Mouse (Mus musculus) limb, embryonic 14.5 days (tissue): ENCODE measurements at regions not wholly inside any gene's neighbourhood (a gene's known extent, or its start where the extent isn't known, plus 50 kb on each side); places are given as distances from the start of the nearest gene placed in this dataset.

Source experiments
- ATAC-seq: fragments of 200-750 bp; cut with Nextera tagmentation; 2 replicates; pipeline ENCODE4 v1.8.0; 2017; ENCODE audit warnings: low read depth, moderate number of reproducible peaks, moderate TSS enrichment; ENCODE audit not compliant: low FRiP score
- DNase-seq: peaks from one replicate; pipeline ENCODE4 v3.0.0-alpha.2; 2015; ENCODE audit warnings: low spot score
- H3K27ac ChIP-seq: fragments of 300-500 bp; sonication (generic); replicated peaks from 2 replicates; pipeline ENCODE4 v1.5.1; 2014; ENCODE audit warnings: low read depth, mild to moderate bottlenecking, low read length, moderate library complexity, mixed read lengths
- H3K27me3 ChIP-seq: fragments of 300-500 bp; sonication (generic); 2 replicates; pipeline ENCODE4 v1.6.1; 2014; ENCODE audit warnings: low read length, mixed read lengths; ENCODE audit not compliant: control insufficient read depth, insufficient read depth
- H3K36me3 ChIP-seq: fragments of 300-500 bp; sonication (generic); 2 replicates; pipeline ENCODE4 v1.6.1; 2014; ENCODE audit warnings: mild to moderate bottlenecking, low read length, moderate library complexity, mixed read lengths; ENCODE audit not compliant: control insufficient read depth, insufficient read depth
- H3K4me1 ChIP-seq: fragments of 300-500 bp; sonication (generic); 2 replicates; pipeline ENCODE4 v1.6.1; 2014; ENCODE audit warnings: antibody characterized with exemption, low read length, mixed read lengths; ENCODE audit not compliant: control insufficient read depth, insufficient read depth
- H3K4me2 ChIP-seq: fragments of 300-500 bp; sonication (generic); replicated peaks from 2 replicates; pipeline ENCODE4 v1.6.1; 2014; ENCODE audit warnings: low read depth, mild to moderate bottlenecking, low read length, moderate library complexity; ENCODE audit not compliant: severe bottlenecking
- H3K4me3 ChIP-seq: fragments of 300-500 bp; sonication (generic); replicated peaks from 2 replicates; pipeline ENCODE4 v1.5.1; 2014; ENCODE audit warnings: low read length
- H3K9ac ChIP-seq: fragments of 300-500 bp; sonication (generic); 2 replicates; pipeline ENCODE4 v1.6.1; 2014; ENCODE audit warnings: mild to moderate bottlenecking, low read depth, low read length, moderate library complexity; ENCODE audit not compliant: severe bottlenecking
- H3K9me3 ChIP-seq: fragments of 300-500 bp; sonication (generic); 2 replicates; pipeline ENCODE4 v1.6.1; 2016; ENCODE audit warnings: low read length; ENCODE audit not compliant: control insufficient read depth
- POLR2A ChIP-seq: fragments of 200-500 bp; IDR thresholded peaks from 2 replicates; pipeline ENCODE4 v1.8.0; 2012; ENCODE audit warnings: inconsistent platforms, mild to moderate bottlenecking, moderate library complexity, borderline replicate concordance; ENCODE audit not compliant: insufficient read depth, insufficient read length; ENCODE audit errors: extremely low read depth
- WGBS: fragments of 180-500 bp; shearing (Covaris S2); extraction: QIAGEN DNeasy Blood & Tissue Kit; methylation state at CpG from one replicate; pipeline ENCODE4 v1.1.7; 2014; 5-methylcytosine and 5-hydroxymethylcytosine counted together

- Histone ChIP-seq H3K4me3 (no peak overlapping the region), H3K36me3 (no peaks in the 10 kb centered on the region), H3K4me2 (no peak overlapping the region), H3K27me3 (no peaks in the 10 kb centered on the region), H3K9me3 (no peaks in the 10 kb centered on the region), H3K9ac (no peak overlapping the region), H3K4me1 (no peaks in the 10 kb centered on the region), H3K27ac (no peak overlapping the region)
- WGBS = 73% methylated on average over 2 of the region's 2 CpGs
- TF ChIP-seq POLR2A = no peak
- DNase-seq (no peak), ATAC-seq (no peak)
Observed at GRCm38 (mm10) chr11:28701379-28701778, 117.3 kb upstream of the Ccdc85a start.

GRCm38 (mm10) chr11:28699766-28700165 lies 115.6 kb upstream of the Ccdc85a start:
- Histone ChIP-seq H3K9ac (no peak overlapping the region), H3K4me3 (no peak overlapping the region), H3K4me2 (no peak overlapping the region), H3K27ac (no peak overlapping the region), H3K9me3 (no peaks in the 10 kb centered on the region), H3K27me3 (no peaks in the 10 kb centered on the region), H3K4me1 (no peaks in the 10 kb centered on the region), H3K36me3 (no peaks in the 10 kb centered on the region)
- no peak for DNase-seq
- ATAC-seq = no peak
- no peak for TF ChIP-seq POLR2A

GRCm38 (mm10) chr11:28697644-28698480 lies 113.7 kb upstream of the Ccdc85a start:
- TF ChIP-seq POLR2A = no peak
- ATAC-seq (no peak), DNase-seq (no peak)
- no peak overlapping the region for H3K9ac ChIP-seq
- no peak overlapping the region for H3K27ac ChIP-seq
- no peaks in the 10 kb centered on the region for H3K36me3 ChIP-seq
- H3K27me3 ChIP-seq = no peaks in the 10 kb centered on the region
- H3K4me3 ChIP-seq = no peak overlapping the region
- WGBS = 15% methylated on average over 8 of the region's 8 CpGs
- H3K4me1 ChIP-seq = peaks cover 5% of the 10 kb centered on the region
- H3K9me3 ChIP-seq = no peaks in the 10 kb centered on the region
- no peak overlapping the region for H3K4me2 ChIP-seq

DNA sequence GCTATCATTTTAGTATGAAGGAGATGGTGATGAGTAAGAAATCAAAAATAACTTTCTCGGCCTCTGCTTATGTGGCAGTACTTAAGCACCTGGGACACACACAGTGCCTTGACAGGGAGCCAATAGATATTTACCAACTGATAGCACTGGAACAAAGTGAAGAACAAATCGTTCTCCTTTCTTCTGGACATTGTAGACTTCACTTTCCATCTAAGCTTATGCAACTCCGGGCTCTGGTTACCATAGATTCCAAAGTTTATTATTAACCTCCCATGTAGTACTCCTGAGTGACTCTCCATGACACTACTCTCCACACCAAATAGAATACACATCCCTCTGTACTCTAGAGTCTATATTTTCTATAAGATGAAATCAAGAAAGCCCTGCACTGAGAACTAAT lies 110.9 kb upstream of the Ccdc85a start:
- no peak overlapping the region for H3K4me3 ChIP-seq
- DNase-seq = no peak
- 83% methylated on average over 3 of the region's 3 CpGs for WGBS
- H3K27ac ChIP-seq = no peak overlapping the region
- no peak overlapping the region for H3K4me2 ChIP-seq
- H3K36me3 ChIP-seq = no peaks in the 10 kb centered on the region
- ATAC-seq = no peak
- peaks cover 7% of the 10 kb centered on the region for H3K4me1 ChIP-seq
- no peak overlapping the region for H3K9ac ChIP-seq
- no peaks in the 10 kb centered on the region for H3K9me3 ChIP-seq
- H3K27me3 ChIP-seq = no peaks in the 10 kb centered on the region
- TF ChIP-seq POLR2A = no peak

GRCm38 (mm10) chr11:28693303-28693702 lies 109.2 kb upstream of the Ccdc85a start:
- H3K4me2 ChIP-seq = no peak overlapping the region
- H3K36me3 ChIP-seq = no peaks in the 10 kb centered on the region
- H3K27ac ChIP-seq = no peak overlapping the region
- DNase-seq (no peak), ATAC-seq (no peak)
- TF ChIP-seq POLR2A = no peak
- H3K4me3 ChIP-seq = no peak overlapping the region
- no peak overlapping the region for H3K9ac ChIP-seq
- WGBS = 8% methylated on average over 1 of the region's 1 CpGs
- no peaks in the 10 kb centered on the region for H3K9me3 ChIP-seq
- H3K4me1 ChIP-seq = peaks cover 7% of the 10 kb centered on the region
- no peaks in the 10 kb centered on the region for H3K27me3 ChIP-seq
